Mouse (Mus musculus): ENCODE data around the gene Tas1r1. TPM values are rescaled to one million over a fixed set of nuclear protein-coding genes. Genes with fewer than 3 reads are reported as not detected.

Gene Tas1r1
- polyA plus RNA-seq, 1 experiment from 2014 or later: 1.2 TPM

- DNase-seq (no peak), ATAC-seq (ENCODE audit: low FRiP score, low TSS enrichment) (no peak)
- no peak overlapping the region for H3K27ac ChIP-seq (replicated peaks; ENCODE audit: low read depth, low read length)
- no peaks in the 10 kb centered on the region for H3K27me3 ChIP-seq (ENCODE audit: control insufficient read depth, insufficient read depth, low read length)
- H3K9me3 ChIP-seq (ENCODE audit: control insufficient read depth, low read length): no peaks in the 10 kb centered on the region
- H3K4me2 ChIP-seq (ENCODE audit: low read length): no peak overlapping the region
- H3K4me3 ChIP-seq (replicated peaks; ENCODE audit: low read depth, low read length): no peak overlapping the region
- no peaks in the 10 kb centered on the region for H3K36me3 ChIP-seq (ENCODE audit: control insufficient read depth, insufficient read depth, low read length)
- H3K9ac ChIP-seq (replicated peaks; ENCODE audit: low read length): no peak overlapping the region
- WGBS: 93% methylated on average over 10 of the region's 10 CpGs
- H3K4me1 ChIP-seq (ENCODE audit: control insufficient read depth, insufficient read depth, low read length): no peaks in the 10 kb centered on the region
Measured at GRCm38 (mm10) chr4:152078105-152078530, 39.8 kb upstream of the Tas1r1 start.

DNA sequence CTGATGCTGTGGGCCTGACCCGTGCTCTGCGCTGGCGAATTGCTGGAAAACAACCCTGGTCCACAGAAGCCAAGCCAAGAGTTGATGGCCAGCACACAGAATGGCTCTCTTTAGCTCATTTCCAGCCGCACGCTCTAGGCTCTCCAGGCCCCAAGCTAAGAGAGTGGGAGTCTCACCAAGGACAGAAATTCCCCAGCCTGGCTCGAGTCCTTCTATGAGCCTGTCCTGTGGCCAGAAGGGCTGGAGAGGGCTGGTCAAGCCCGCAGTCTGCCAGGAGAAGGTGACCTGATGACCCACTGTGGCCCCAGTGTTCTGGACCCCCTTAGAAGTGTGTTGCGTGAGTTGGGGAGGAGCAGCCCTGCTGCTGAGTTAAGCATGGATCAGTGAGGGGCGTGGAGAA, 38.8 kb upstream of the Tas1r1 start:
- no peak for ATAC-seq (ENCODE audit: low FRiP score, low TSS enrichment)
- no peak overlapping the region for H3K27ac ChIP-seq (replicated peaks; ENCODE audit: low read depth, low read length)
- H3K4me2 ChIP-seq (ENCODE audit: low read length): no peak overlapping the region
- DNase-seq: no peak
- H3K27me3 ChIP-seq (ENCODE audit: control insufficient read depth, insufficient read depth, low read length): no peaks in the 10 kb centered on the region
- WGBS: 84% methylated on average over 9 of the region's 9 CpGs
- no peaks in the 10 kb centered on the region for H3K36me3 ChIP-seq (ENCODE audit: control insufficient read depth, insufficient read depth, low read length)
- H3K9me3 ChIP-seq (ENCODE audit: control insufficient read depth, low read length): no peaks in the 10 kb centered on the region
- no peak overlapping the region for H3K4me3 ChIP-seq (replicated peaks; ENCODE audit: low read depth, low read length)
- H3K4me1 ChIP-seq (ENCODE audit: control insufficient read depth, insufficient read depth, low read length): peaks cover 6% of the 10 kb centered on the region
- H3K9ac ChIP-seq (replicated peaks; ENCODE audit: low read length): no peak overlapping the region

GRCm38 (mm10) chr4:152074548-152074947, 36.2 kb upstream of the Tas1r1 start:
- 84% methylated on average over 9 of the region's 9 CpGs for WGBS
- ATAC-seq (ENCODE audit: low FRiP score, low TSS enrichment): no peak
- no peak overlapping the region for H3K4me3 ChIP-seq (replicated peaks; ENCODE audit: low read depth, low read length)
- DNase-seq: no peak
- H3K9ac ChIP-seq (replicated peaks; ENCODE audit: low read length): no peak overlapping the region
- no peak overlapping the region for H3K4me2 ChIP-seq (ENCODE audit: low read length)
- peaks cover 6% of the 10 kb centered on the region for H3K4me1 ChIP-seq (ENCODE audit: control insufficient read depth, insufficient read depth, low read length)
- no peaks in the 10 kb centered on the region for H3K9me3 ChIP-seq (ENCODE audit: control insufficient read depth, low read length)
- no peaks in the 10 kb centered on the region for H3K36me3 ChIP-seq (ENCODE audit: control insufficient read depth, insufficient read depth, low read length)
- H3K27me3 ChIP-seq (ENCODE audit: control insufficient read depth, insufficient read depth, low read length): no peaks in the 10 kb centered on the region
- no peak overlapping the region for H3K27ac ChIP-seq (replicated peaks; ENCODE audit: low read depth, low read length)

DNA sequence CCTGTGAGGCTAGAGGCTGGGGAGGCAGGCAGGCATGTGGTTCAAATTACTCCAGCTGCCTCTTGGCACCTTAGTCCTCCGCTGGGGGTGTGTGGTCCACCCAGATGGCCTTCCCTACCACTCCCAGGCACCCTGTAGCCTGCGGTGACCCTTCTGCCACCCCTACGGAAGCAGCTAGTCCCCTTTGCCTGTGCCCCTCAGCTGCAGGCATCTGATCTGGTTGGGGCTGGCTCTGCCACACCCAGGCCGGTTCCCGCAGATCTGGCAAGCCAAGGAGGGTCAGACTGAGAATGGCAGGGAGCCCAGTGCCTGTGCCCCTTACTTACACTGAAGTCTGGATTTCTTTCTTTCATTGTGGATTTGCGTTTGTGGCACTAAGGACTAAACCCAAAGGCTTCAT, 35.3 kb upstream of the Tas1r1 start:
- no peak for ATAC-seq (ENCODE audit: low FRiP score, low TSS enrichment)
- 83% methylated on average over 6 of the region's 6 CpGs for WGBS
- H3K27ac ChIP-seq (replicated peaks; ENCODE audit: low read depth, low read length): no peak overlapping the region

DNA sequence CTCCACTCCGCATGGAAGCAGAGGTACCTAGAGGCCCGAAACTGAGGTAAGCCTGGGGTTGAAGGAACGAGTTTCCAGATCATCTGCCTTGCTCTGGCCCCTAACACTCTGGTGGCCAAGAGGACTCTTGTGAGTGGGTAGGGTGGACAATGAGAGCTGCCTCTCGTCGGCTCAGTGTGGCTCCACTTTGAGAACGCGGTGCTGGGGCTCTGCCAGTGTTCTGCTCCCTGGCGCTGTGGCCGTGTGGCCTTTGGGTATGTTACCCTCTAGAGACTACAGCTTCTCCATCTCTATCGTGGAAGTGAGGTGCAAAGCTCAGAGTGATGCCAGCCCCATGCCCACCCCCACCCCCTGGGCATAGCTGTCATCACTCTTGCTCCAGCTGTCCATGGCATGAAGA, 34.3 kb upstream of the Tas1r1 start:
- Histone ChIP-seq H3K4me1 (ENCODE audit: control insufficient read depth, insufficient read depth, low read length) (peaks cover 6% of the 10 kb centered on the region), H3K27me3 (ENCODE audit: control insufficient read depth, insufficient read depth, low read length) (no peaks in the 10 kb centered on the region), H3K4me2 (ENCODE audit: low read length) (no peak overlapping the region), H3K27ac (replicated peaks; ENCODE audit: low read depth, low read length) (no peak overlapping the region), H3K36me3 (ENCODE audit: control insufficient read depth, insufficient read depth, low read length) (no peaks in the 10 kb centered on the region), H3K9ac (replicated peaks; ENCODE audit: low read length) (no peak overlapping the region), H3K4me3 (replicated peaks; ENCODE audit: low read depth, low read length) (no peak overlapping the region), H3K9me3 (ENCODE audit: control insufficient read depth, low read length) (no peaks in the 10 kb centered on the region)
- 59% methylated on average over 10 of the region's 10 CpGs for WGBS
- DNase-seq: no peak
- ATAC-seq (ENCODE audit: low FRiP score, low TSS enrichment): no peak

More for the DNA sequence above, 35.3 kb upstream of the Tas1r1 start:
- H3K4me3 ChIP-seq (replicated peaks; ENCODE audit: low read depth, low read length): no peak overlapping the region
- H3K36me3 ChIP-seq (ENCODE audit: control insufficient read depth, insufficient read depth, low read length): no peaks in the 10 kb centered on the region
- H3K9ac ChIP-seq (replicated peaks; ENCODE audit: low read length): no peak overlapping the region
- no peak for DNase-seq
- no peak overlapping the region for H3K4me2 ChIP-seq (ENCODE audit: low read length)
- H3K4me1 ChIP-seq (ENCODE audit: control insufficient read depth, insufficient read depth, low read length): peaks cover 6% of the 10 kb centered on the region
- no peaks in the 10 kb centered on the region for H3K9me3 ChIP-seq (ENCODE audit: control insufficient read depth, low read length)
- H3K27me3 ChIP-seq (ENCODE audit: control insufficient read depth, insufficient read depth, low read length): no peaks in the 10 kb centered on the region

DNA sequence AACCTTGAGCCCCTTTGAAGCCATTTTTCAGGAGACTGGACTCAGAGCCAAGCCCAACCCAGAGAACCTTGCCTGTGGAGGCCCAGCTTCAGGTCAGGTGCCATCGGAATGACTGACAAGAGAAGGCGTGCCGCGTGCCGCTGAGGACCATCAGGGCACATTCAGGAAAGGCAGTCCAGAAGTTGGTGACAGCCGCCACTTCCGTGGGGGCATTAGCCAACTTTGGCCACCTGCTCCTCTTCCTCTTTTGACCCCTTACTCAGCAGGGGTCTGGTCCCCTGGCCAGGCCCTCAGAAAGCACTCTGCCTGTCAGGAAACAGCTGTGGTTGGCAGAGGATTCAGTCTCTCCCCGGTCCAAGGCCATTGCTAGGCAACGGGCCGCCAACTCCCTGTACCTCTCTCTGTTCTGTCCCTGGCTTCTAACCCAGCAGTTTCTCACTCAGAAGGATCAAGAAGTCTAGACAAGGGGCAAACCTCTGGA, 33.8 kb upstream of the Tas1r1 start, which contains the start of gene Plekhg5:
TSS of gene Plekhg5 (plus strand) at position 378 of the 481 bp plus-strand sequence.
- WGBS: 53% methylated on average over 10 of the region's 10 CpGs
- ATAC-seq (ENCODE audit: low FRiP score, low TSS enrichment): no peak
- H3K4me1 ChIP-seq (ENCODE audit: control insufficient read depth, insufficient read depth, low read length): peaks cover 6% of the 10 kb centered on the region
- H3K27me3 ChIP-seq (ENCODE audit: control insufficient read depth, insufficient read depth, low read length): no peaks in the 10 kb centered on the region
- H3K4me3 ChIP-seq (replicated peaks; ENCODE audit: low read depth, low read length): no peak within 1 kb of the TSS
- no peaks in the 10 kb centered on the region for H3K36me3 ChIP-seq (ENCODE audit: control insufficient read depth, insufficient read depth, low read length)
- H3K27ac ChIP-seq (replicated peaks; ENCODE audit: low read depth, low read length): no peak within 1 kb of the TSS
- no peak within 1 kb of the TSS for H3K9ac ChIP-seq (replicated peaks; ENCODE audit: low read length)
- DNase-seq: peak; percentile 32
- H3K9me3 ChIP-seq (ENCODE audit: control insufficient read depth, low read length): no peaks in the 10 kb centered on the region
- no peak within 1 kb of the TSS for H3K4me2 ChIP-seq (ENCODE audit: low read length)

- ATAC-seq (ENCODE audit: low FRiP score, low TSS enrichment): no peak
- Histone ChIP-seq H3K27me3 (ENCODE audit: control insufficient read depth, insufficient read depth, low read length) (no peaks in the 10 kb centered on the region), H3K9me3 (ENCODE audit: control insufficient read depth, low read length) (no peaks in the 10 kb centered on the region), H3K4me2 (ENCODE audit: low read length) (no peak overlapping the region), H3K4me3 (replicated peaks; ENCODE audit: low read depth, low read length) (no peak overlapping the region), H3K36me3 (ENCODE audit: control insufficient read depth, insufficient read depth, low read length) (no peaks in the 10 kb centered on the region), H3K9ac (replicated peaks; ENCODE audit: low read length) (no peak overlapping the region), H3K4me1 (ENCODE audit: control insufficient read depth, insufficient read depth, low read length) (peaks cover 6% of the 10 kb centered on the region), H3K27ac (replicated peaks; ENCODE audit: low read depth, low read length) (no peak overlapping the region)
- no peak for DNase-seq
- WGBS: 78% methylated on average over 11 of the region's 11 CpGs
Measured at GRCm38 (mm10) chr4:152070494-152071396, 32.4 kb upstream of the Tas1r1 start.

- no peaks in the 10 kb centered on the region for H3K27me3 ChIP-seq (ENCODE audit: control insufficient read depth, insufficient read depth, low read length)
- DNase-seq (no peak), ATAC-seq (ENCODE audit: low FRiP score, low TSS enrichment) (no peak)
- no peak overlapping the region for H3K9ac ChIP-seq (replicated peaks; ENCODE audit: low read length)
- H3K36me3 ChIP-seq (ENCODE audit: control insufficient read depth, insufficient read depth, low read length): no peaks in the 10 kb centered on the region
- no peak overlapping the region for H3K4me2 ChIP-seq (ENCODE audit: low read length)
- H3K9me3 ChIP-seq (ENCODE audit: control insufficient read depth, low read length): no peaks in the 10 kb centered on the region
- H3K27ac ChIP-seq (replicated peaks; ENCODE audit: low read depth, low read length): no peak overlapping the region
- peaks cover 6% of the 10 kb centered on the region for H3K4me1 ChIP-seq (ENCODE audit: control insufficient read depth, insufficient read depth, low read length)
- WGBS: 83% methylated on average over 3 of the region's 3 CpGs
- no peak overlapping the region for H3K4me3 ChIP-seq (replicated peaks; ENCODE audit: low read depth, low read length)
Measured at GRCm38 (mm10) chr4:152069245-152069644, 30.9 kb upstream of the Tas1r1 start.

Measured in midbrain, embryonic 14.5 days (tissue).